Mouse (Mus musculus) neural tube, embryonic 15.5 days (tissue): ENCODE results near the gene Sept9. TPM values are rescaled to one million over a fixed set of nuclear protein-coding genes. Genes with fewer than 3 reads are reported as not detected.

Experiments used
- ATAC-seq: fragments of 200-750 bp; cut with Nextera tagmentation; 2 replicates; pipeline ENCODE4 v1.8.0; 2017; ENCODE audit warnings: mild to moderate bottlenecking, moderate TSS enrichment, moderate library complexity; ENCODE audit not compliant: low FRiP score
- H3K27ac ChIP-seq: fragments of 300-500 bp; sonication (generic); replicated peaks from 2 replicates; pipeline ENCODE4 v1.5.1; 2015; ENCODE audit warnings: mild to moderate bottlenecking, inconsistent platforms
- H3K27me3 ChIP-seq: fragments of 300-500 bp; sonication (generic); replicated peaks from 2 replicates; pipeline ENCODE4 v1.6.1; 2015; ENCODE audit warnings: inconsistent platforms
- H3K36me3 ChIP-seq: fragments of 300-500 bp; sonication (generic); 2 replicates; pipeline ENCODE4 v1.6.1; 2015; ENCODE audit warnings: inconsistent platforms
- H3K4me1 ChIP-seq: fragments of 300-500 bp; sonication (generic); 2 replicates; pipeline ENCODE4 v1.6.1; 2015; ENCODE audit warnings: inconsistent platforms
- H3K4me2 ChIP-seq: fragments of 300-500 bp; sonication (generic); 2 replicates; pipeline ENCODE4 v1.6.1; 2015; ENCODE audit warnings: inconsistent platforms, mild to moderate bottlenecking, moderate library complexity
- H3K4me3 ChIP-seq: fragments of 300-500 bp; sonication (generic); replicated peaks from 2 replicates; pipeline ENCODE4 v1.5.1; 2015; ENCODE audit warnings: mild to moderate bottlenecking, inconsistent platforms
- H3K9ac ChIP-seq: fragments of 300-500 bp; sonication (generic); replicated peaks from 2 replicates; pipeline ENCODE4 v1.6.1; 2015; ENCODE audit warnings: mild to moderate bottlenecking, inconsistent platforms
- H3K9me3 ChIP-seq: fragments of 300-500 bp; sonication (generic); replicated peaks from 2 replicates; pipeline ENCODE4 v1.6.1; 2016; ENCODE audit warnings: inconsistent platforms
- WGBS: fragments of 180-500 bp; shearing (Covaris S2); methylation state at CpG from one replicate; pipeline ENCODE4 v1.1.7; 2015; ENCODE audit warnings: mixed read lengths; 5-methylcytosine and 5-hydroxymethylcytosine counted together
- polyA plus RNA-seq: library from polyadenylated mRNA; unstranded; fragments of >200 nt; fragmentation: Nextera tagmentation; extraction: Ambion mirVana; gene quantifications from 2 replicates; pipeline ENCODE4 v1.2.1, GENCODE M21; 2015

Gene Sept9
- polyA plus RNA-seq, 1 experiment from 2014 or later, result 92.2 TPM

DNA sequence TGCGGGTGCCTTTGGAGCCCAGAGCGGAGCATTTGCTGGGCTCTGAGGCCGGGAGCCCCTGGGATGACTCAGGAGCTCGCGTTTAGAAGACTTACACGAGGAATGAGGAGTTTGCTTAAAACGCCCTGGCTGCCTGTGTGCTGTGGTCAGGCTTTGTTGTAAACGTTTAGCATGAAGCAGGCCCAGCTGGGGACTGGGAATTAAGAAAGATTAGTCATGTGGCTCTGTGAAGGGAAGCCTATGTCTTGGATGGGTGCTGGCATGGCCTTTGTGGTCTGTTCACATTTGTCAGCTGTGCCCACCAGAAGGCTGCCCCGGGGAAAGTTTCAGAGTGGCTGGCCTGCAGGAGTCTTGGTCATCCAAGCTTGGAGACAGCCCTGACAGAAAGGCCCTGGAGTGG, 61.2 kb downstream of the Sept9 start:
- Histone ChIP-seq H3K9me3 (no peaks in the 10 kb centered on the region), H3K4me1 (peaks cover 26% of the 10 kb centered on the region), H3K4me2 (no peak overlapping the region), H3K36me3 (no peaks in the 10 kb centered on the region), H3K9ac (no peak overlapping the region), H3K4me3 (no peak overlapping the region), H3K27ac (no peak overlapping the region), H3K27me3 (no peaks in the 10 kb centered on the region)
- 54% methylated on average over 9 of the region's 9 CpGs for WGBS
- ATAC-seq, result no peak

- Histone ChIP-seq H3K4me1 (peaks cover 44% of the 10 kb centered on the region), H3K9ac (no peak overlapping the region), H3K4me2 (no peak overlapping the region), H3K36me3 (no peaks in the 10 kb centered on the region), H3K9me3 (no peaks in the 10 kb centered on the region), H3K27me3 (no peaks in the 10 kb centered on the region), H3K4me3 (no peak overlapping the region), H3K27ac (0 out of 2 replicates have a peak overlapping the region, but pooled peaks have one; percentile 2)
- WGBS, result 68% methylated on average over 9 of the region's 9 CpGs
- no peak for ATAC-seq
Observed at GRCm38 (mm10) chr11:117263096-117263808, 63.8 kb downstream of the Sept9 start.

GRCm38 (mm10) chr11:117264162-117265021, 64.9 kb downstream of the Sept9 start:
- Histone ChIP-seq H3K27me3 (no peaks in the 10 kb centered on the region), H3K36me3 (no peaks in the 10 kb centered on the region), H3K4me3 (no peak overlapping the region), H3K4me1 (peaks cover 53% of the 10 kb centered on the region), H3K4me2 (no peak overlapping the region), H3K27ac (no peak overlapping the region), H3K9me3 (no peaks in the 10 kb centered on the region), H3K9ac (no peak overlapping the region)
- ATAC-seq, result no peak
- WGBS, result 59% methylated on average over 13 of the region's 13 CpGs

DNA sequence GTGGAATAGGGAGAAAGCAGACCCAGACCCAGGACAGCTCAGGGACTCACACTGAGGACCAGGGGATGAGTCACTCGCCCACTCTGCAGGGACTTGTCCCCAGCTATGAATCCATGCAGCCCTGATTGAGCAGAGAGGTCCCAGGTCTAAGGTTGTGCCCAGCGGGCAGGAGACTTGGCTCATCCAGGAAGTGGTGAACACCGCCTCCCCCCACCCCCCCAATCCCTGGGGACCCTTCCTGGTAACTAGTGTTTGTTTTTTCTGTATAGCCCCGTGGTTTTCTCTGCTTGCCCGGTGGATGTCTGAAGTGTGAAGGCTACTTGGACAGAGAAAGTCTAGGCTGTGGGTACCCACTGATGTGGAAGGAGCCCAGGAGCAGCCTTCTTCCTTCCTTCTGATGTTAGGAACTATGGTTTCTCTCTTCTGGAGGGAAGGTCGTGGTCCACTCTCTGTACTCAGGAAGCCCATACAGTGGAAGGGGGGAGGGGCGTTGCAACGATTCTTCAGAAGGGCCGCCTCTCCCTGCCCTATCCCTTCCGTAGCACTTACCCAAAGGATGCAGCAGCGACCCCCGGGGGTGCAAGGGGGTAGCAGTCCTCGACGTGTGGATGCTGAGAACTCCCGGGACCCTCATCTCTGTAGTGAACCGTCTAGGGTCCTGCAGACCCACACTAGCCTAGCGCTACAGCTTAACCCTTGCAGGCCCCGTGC, 66.0 kb downstream of the Sept9 start:
- peak overlapping the region; percentile 72 for H3K27ac ChIP-seq
- no peaks in the 10 kb centered on the region for H3K9me3 ChIP-seq
- WGBS, result 6% methylated on average over 18 of the region's 18 CpGs
- peaks cover 61% of the 10 kb centered on the region for H3K4me1 ChIP-seq
- ATAC-seq, result 0 out of 2 replicates have a peak, but pooled peaks have one; percentile 20
- H3K4me3 ChIP-seq, result peak overlapping the region; percentile 47
- peak overlapping the region; percentile 72 for H3K4me2 ChIP-seq
- no peak overlapping the region; the same call in 1 of the 2 replicates for H3K9ac ChIP-seq
- no peaks in the 10 kb centered on the region for H3K27me3 ChIP-seq
- no peaks in the 10 kb centered on the region for H3K36me3 ChIP-seq

DNA sequence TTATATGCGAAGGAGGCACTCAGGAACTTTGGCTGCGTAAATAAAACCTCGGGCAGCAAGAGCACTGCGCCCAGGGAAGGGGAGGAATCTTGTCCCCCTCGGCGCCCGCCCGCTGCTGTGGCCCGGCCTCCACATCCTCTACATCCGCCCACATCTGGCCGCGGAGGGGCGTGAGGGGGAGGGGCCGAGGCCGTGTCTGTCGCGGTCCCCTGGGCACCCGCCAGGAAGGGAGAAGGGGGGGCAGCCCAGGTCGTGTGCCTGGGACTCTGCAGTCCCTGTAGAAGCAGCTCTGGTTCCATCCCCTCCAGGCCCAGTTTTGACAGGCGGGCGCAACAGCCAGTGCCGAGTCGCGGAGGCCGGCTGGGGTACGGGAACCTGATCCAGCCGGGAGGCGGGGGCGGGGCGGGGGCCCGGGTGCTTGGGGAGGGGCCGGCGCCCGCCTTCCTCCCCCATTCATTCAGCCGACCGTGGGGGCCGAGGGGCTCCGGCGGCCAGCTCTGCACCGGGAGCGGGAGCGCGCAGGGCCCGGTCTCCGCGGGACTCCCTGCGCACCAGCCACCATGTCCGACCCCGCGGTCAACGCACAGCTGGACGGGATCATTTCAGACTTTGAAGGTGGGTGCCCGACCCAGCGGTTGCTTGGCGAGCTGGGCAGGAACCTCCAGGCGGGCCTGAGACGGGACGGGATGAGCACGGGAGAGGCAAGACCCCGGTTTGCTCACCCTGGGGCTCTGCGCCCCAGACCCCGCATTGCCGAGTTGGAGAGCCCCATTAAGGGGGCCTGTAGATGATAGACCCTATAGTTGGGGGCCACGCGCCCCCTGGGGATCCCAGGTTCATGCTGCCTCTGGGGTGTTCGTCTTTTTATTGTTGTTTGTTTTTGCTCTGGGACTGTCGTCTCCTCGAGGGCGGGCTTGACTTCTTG, 66.8 kb downstream of the Sept9 start:
- Histone ChIP-seq H3K36me3 (no peaks in the 10 kb centered on the region), H3K4me3 (peak overlapping the region; percentile 47), H3K9ac (peak overlapping the region; percentile 39), H3K4me2 (peak overlapping the region; percentile 72), H3K9me3 (no peaks in the 10 kb centered on the region), H3K27ac (peak overlapping the region; percentile 72), H3K27me3 (no peaks in the 10 kb centered on the region), H3K4me1 (peaks cover 61% of the 10 kb centered on the region)
- WGBS, result under 1% methylated on average over 68 of the region's 69 CpGs
- peak; percentile 75 for ATAC-seq

- Histone ChIP-seq H3K4me2 (peak overlapping the region; percentile 72), H3K4me1 (peaks cover 61% of the 10 kb centered on the region), H3K4me3 (peak overlapping the region; percentile 47), H3K27ac (peak overlapping the region; percentile 72), H3K9me3 (no peaks in the 10 kb centered on the region), H3K9ac (peak overlapping the region; percentile 39), H3K36me3 (no peaks in the 10 kb centered on the region), H3K27me3 (no peaks in the 10 kb centered on the region)
- ATAC-seq, result peak; percentile 60; the same call in 1 of the 2 replicates
- WGBS, result under 1% methylated on average over 37 of the region's 37 CpGs
Observed at GRCm38 (mm10) chr11:117266906-117267721, 67.7 kb downstream of the Sept9 start.

DNA sequence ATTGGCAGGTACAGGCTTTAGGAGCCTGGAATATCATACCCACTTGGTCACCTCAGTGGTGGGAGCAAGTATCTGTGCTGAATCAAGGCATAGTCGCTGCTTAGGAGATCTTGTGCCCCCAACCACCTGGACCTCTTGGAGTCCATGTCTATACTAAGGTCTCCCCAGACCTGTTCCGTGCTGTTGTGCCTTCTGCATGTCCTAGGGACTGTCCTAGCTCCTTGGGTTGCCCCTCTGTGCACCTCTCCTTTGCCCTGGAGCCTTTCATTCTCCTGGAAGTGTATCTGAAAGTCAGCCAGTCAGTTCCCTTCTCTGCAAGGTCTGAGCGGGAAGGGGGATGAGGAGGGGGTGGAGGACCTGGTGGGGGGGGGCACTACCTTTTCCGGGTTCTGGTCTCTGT, 68.4 kb downstream of the Sept9 start:
- no peaks in the 10 kb centered on the region for H3K36me3 ChIP-seq
- H3K27ac ChIP-seq, result no peak overlapping the region
- H3K9me3 ChIP-seq, result no peaks in the 10 kb centered on the region
- H3K4me1 ChIP-seq, result peaks cover 61% of the 10 kb centered on the region
- no peaks in the 10 kb centered on the region for H3K27me3 ChIP-seq
- WGBS, result 30% methylated on average over 4 of the region's 4 CpGs
- no peak for ATAC-seq
- H3K4me3 ChIP-seq, result peak overlapping the region; percentile 47
- H3K4me2 ChIP-seq, result peak overlapping the region; percentile 72
- no peak overlapping the region for H3K9ac ChIP-seq

DNA sequence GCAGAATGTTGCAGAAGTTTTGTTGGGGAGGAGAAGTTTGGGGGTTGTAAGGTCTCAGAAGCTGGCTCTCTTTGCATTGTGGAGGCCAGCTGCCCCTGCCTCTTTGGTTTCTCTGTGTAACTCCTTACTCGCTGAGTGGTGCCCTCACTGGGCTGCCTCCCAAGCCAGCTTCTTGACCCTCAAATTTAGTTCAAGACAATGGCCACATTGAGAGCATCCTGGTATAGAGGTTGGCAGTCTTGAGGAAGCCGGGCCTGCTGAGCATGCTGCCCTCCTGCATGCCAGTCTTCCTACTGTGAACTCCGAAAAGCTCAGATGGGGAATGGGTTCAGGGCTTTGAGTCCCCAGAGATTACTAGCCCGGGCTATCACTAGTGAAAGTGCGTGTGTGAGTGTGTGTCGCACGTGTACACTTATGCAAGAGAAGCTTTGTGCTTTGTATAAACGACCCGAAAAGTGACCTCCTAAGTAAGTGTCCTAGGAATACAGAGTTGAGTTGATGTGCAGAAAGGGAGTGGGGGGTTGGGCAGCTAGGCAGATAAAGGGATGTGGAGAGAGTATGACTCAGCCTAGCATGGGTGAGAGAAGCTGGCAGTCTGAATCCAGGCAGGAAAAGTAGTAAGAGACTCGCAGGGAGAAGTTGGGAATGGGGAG, 69.0 kb downstream of the Sept9 start:
- no peaks in the 10 kb centered on the region for H3K36me3 ChIP-seq
- no peaks in the 10 kb centered on the region for H3K27me3 ChIP-seq
- H3K4me3 ChIP-seq, result no peak overlapping the region
- no peak for ATAC-seq
- H3K4me2 ChIP-seq, result peak overlapping the region; percentile 72
- peaks cover 61% of the 10 kb centered on the region for H3K4me1 ChIP-seq
- H3K9ac ChIP-seq, result no peak overlapping the region
- WGBS, result 52% methylated on average over 10 of the region's 10 CpGs
- H3K9me3 ChIP-seq, result no peaks in the 10 kb centered on the region
- H3K27ac ChIP-seq, result no peak overlapping the region

DNA sequence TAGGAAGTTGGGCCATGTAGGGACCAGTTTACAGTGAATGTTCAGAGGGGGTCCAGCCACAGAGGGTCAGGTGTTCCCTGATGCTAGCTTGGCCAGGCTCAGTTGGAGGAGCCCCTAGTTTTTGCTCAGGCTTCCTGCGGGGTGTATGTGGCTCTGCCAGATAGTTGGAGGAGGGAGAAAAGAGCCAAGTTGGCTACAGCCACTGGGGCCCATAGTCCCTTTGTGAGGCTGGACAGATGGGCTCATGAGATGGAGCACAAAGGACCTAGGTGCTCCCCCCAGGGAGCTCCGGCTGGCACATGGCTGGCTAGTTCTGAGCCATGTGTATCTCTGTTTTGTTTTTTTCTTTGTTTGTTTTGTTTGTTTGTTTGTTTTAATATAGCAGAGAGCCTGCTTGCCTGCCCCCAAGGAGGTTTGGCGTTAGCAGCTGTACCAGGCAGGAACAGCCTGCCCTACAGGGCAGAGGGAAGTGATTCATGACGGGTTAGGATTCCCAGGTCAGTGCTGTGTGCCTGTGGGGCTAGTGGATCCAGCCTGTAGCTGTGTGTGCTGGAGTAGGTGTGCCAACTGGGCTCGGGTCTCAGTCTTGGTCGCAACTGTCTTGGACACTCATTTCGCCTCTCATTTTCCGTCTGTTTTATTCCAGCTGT, 69.7 kb downstream of the Sept9 start:
- Histone ChIP-seq H3K27me3 (no peaks in the 10 kb centered on the region), H3K4me2 (peak overlapping the region; percentile 19), H3K9ac (no peak overlapping the region), H3K9me3 (no peaks in the 10 kb centered on the region), H3K4me1 (peaks cover 55% of the 10 kb centered on the region), H3K4me3 (no peak overlapping the region), H3K27ac (no peak overlapping the region), H3K36me3 (no peaks in the 10 kb centered on the region)
- no peak for ATAC-seq
- 44% methylated on average over 8 of the region's 8 CpGs for WGBS
